Mouse (Mus musculus) spleen, postnatal 4 days (tissue): ENCODE data around the gene Cped1.

Experiments
- DNase-seq, 2 experiments: peaks; one replicate each; pipeline ENCODE4 v3.0.0; 2022; ENCODE audit warnings: low spot score in 2 of 2

Cped1 gene

DNA sequence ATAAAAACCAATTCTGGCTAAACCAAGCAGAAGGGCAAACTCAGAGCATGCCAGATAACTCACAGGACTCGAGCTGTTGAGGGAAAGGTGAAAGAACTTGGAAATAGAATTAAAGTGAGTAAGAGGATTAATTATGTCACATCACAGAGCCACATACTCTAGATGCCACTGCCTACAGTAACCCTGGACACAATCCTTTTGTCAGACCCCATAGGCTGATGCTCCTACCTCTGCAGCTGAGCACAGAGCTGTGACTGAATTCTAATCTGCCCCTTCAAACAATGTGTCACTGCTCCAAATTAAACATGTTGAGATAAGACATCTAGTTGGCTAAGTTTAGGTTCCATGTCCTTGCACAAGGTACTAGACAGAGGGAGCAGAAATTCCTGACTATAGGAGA, 176.2 kb downstream of the Cped1 start:
- DNase-seq: no peak

DNA sequence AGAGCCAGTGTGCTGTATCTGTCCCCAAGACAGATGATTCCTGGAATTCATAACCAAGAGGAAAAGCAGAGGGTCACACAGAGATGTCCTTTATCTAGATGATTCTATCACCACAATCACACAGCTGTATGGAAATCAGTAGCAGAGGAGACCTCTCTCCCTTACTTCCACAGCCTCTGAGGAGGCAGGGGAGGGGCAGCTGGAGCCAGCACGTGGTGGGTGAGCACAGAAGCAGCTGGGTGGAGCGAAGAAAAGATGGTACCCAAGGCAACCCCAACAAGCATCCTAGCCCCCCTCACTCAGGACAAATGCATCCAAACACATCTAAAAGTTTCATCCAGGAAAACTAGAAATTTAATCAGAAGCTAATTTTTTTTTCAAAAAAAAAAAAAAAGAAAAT, 182.7 kb downstream of the Cped1 start:
- DNase-seq: no peak

DNA sequence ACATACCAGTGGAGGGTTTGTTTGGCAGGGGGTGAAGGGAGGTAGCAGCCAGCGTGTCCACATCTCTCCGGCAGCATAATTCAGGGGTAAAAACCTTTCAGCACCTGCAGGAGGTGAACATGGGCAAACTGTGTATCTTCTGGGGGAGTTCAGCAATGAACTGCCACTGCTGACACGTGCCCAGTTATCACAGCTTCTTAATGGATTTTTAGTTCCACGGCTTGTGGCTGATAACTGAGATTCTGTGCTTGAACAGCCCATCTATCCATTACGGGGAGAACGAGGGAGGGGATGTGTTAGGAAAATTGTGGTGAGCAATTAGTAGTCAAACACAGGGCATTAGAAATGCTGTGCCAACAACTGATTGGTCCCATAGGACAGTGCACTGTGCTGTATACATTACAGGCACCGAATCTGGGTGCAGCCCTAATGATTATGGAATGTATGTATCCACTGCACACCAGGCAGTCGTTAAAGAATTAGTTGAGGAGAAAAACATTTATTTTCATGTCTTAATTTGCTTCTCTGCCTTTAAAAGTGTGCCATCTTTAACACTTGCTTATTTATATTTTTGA, 193.1 kb downstream of the Cped1 start:
- no peak for DNase-seq

DNA sequence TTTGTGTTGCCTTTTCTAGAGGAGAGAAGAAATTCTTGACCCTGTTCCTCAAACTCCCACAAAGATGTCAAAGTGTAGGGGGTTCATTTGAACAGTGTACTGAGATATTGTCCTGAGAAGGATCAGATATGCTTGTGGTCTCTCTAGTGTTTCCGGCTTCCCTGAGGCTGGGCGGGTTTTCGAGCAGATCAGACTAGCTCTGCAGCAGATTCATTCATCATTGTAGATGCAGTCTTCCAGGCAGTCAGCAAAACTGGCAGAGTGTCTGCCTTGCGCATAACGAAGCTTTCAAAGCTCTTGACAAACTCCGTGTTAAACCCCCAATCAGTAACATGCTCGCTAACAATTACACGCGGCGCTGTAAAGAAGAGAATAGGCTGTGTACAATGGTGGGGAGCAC, 194.6 kb downstream of the Cped1 start:
- no peak for DNase-seq

DNA sequence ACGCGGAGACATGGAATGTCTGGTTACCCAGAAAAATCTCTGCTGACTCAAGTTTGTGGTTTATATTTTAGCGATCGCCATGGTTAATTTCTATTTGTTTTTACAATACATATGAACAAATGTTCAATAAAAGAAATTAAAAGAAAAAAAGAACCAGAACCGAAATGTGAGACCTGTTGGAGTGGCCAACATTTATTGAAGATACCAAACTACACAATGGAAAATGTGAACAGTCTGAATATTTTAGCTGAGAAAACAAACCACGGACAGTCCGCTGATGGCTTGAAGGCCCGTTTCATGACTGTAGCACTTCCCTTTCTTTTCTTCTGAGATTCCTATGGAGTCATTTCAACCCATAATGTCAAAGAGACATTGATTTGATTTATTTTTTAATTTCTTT, 201.3 kb downstream of the Cped1 start:
- DNase-seq: no peak

DNA sequence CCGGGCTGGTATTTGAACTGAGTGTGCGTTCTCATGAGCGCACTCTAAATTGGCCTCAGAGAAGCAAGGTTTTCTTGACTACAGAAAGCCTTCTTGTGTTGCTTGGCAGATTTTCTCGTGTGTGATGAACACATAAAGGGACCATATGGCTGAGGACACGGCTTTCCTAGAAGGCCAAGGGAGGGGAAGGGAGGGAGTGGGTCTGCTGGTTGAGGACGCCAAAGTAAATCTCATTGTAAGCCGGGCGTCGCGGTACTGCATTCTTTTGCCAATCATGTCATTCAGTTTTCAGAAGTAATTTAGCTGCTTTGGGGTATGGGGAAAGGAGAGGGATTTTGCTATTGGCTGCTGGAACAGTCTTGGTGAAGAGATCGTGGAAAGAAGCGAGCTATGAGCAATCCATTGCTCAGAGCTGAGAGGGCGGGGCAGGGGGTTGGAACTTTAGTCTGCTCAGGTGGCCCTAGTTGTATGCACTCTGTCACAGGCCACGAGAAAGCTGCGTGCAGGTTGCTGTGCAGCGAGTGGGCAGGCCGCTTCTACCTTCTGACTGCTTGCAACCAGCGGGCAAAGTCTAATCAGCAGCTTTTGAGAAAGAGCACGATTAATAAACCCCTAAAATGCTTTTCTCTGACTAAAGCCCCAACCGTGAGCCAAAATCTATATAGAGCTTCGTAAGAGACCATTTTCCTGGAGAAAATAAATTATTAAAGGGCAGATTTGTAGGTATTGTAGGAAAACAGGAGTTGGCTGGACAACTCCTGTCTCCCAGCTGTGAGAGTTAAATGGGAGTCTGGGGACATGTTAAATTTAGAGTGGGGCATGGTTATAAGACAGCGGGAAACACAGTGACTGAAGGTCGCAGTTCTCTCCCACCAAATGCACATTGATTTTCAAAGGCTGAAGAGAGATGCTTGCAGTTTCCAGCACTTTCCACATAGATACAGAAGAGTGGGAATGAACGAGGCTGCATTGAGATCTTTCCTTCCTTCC, 203.9 kb downstream of the Cped1 start:
- DNase-seq: no peak

DNA sequence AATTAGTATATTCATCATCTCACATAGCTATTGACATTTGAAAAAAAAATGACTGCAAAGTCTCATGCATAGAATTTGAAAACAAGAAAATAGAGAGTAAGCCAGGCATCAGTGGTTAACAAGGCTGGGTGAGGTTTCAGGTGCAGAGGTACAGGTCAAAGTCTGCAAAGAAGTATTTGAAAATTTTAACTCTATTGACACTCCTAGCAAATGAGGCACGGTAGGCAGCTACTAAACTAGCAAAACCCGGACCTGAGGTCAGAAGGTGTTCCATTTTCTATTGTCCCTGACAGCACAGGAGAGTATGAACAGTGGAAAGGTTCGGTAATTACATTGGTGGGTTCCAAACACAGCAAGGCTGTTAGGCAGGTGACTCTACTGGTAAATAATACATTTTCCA, 212.9 kb downstream of the Cped1 start:
- DNase-seq: no peak

DNA sequence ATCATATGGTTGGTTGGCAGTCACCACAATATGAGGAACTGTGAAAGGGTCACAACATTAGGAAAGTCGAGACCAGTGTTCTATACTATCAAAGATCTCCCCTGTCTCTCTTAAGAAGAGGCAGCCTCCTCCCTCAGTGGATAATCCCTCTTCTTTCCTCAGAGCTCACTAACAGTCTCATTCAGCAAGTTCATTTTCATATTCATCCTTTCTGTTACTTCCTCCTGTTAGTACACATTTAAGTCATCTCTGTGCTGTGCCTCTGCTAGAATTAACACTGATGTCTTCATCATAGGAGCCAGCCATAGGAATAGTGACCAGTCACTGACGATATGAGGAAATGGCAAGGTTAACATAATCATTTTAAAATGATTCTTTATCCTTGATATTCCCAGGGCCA, 213.8 kb downstream of the Cped1 start:
- no peak for DNase-seq

DNA sequence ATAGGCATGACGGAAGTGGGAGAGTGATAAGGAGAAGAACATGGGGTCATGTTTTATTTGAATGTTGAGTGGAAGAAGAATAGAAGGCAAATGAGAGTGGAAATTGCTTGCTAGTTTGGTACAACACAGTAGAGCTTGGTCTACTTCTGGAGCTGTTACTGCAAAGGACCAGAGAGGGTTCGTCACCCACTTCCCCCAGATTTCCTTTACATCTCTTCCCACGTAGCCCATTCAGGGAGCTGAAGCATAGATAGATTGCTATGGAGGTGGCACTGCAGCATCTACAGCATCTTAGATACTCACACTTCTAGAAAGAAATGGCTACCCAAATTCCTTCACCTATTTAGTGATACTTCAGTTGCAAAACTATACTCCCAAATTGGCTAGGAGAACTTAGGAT, 214.4 kb downstream of the Cped1 start:
- DNase-seq: no peak

DNA sequence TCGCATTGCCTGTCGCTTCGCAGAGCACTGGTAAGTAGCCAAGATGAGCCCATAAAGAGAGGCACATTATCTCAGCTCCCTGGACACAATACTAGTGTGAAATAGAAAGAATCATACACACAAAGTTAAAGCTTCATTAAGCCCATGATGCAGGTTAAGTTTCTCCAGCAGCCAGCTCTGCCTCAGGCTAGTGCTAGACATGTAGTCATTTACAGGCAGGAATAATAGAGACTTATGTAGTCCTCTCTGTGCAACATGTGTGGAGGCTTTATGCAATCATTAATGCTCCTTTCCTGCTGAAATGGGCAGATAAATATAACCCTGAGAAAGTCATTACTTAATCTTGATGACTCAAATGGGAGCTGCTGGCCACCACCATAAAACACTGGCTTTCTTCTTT, 216.2 kb downstream of the Cped1 start:
- no peak for DNase-seq

DNA sequence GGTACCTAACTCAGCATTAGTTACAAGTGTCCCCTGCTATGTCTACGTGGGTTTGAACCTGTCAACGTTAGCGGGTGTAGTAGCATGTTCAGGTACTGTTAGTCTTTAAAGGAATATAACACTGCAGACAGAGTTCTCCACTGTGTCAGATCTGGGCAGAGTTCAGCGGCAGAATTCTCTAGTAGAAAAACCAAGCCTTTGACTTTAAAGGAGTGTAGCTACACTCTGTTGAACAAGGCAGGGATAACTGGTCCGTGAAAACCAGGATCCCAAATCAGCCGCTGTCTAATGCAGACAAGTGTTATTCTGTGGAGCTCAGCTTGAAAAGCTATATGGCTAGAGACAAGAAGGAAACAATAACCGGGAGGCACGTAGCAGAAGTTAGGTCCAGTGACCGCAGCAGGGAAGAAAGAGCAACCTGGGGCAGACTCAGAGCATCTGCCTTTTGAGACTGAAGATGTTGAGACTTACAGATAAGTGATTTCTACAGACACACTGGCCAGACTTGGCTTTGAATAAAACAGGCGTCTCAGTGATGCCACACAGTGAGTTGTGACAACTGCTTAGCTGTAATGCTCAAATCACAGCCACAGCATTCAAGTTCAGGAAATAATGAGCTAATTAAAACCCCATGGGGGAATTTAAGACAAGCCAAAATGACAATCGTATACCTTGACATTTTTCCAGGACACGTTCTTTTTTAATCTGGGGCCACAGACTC, 219.5 kb downstream of the Cped1 start:
- no peak for DNase-seq

DNA sequence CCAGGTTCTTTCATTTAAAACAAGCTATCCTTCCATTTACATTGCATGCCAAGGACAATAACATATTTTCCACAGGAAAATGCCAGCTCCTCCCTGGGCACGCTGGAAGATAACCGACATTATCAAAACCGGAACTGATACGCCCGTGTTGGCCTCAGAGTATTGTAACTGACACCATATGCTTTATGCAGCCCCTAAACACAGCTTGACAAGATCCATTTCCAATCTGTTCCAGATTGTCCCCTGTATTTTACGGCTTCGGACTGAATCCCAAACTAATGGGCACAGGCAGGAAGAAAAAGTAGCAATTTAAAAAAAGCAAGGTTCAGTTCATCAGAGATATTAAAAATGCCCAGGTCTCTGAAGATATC, 220.0 kb downstream of the Cped1 start:
- no peak for DNase-seq

DNA sequence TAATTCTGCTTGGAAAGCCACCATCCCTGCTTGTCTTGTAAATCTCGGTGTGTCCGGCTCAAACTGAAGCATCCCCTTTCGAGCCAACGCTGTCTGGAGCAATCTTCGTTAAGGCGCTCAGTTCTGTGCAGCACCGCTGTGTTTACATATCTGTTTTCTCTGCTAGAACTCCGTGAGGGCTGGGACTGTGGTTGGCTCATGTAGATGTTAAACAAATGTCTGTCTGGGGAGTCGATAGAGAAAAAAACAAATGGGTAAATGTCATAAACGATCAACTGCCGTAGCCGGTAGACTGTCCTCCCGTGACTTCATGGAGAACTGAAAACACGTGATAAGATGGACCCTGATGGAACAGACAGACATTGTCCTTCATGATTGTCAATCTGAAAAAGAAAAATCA, 220.5 kb downstream of the Cped1 start:
- DNase-seq: no peak

DNA sequence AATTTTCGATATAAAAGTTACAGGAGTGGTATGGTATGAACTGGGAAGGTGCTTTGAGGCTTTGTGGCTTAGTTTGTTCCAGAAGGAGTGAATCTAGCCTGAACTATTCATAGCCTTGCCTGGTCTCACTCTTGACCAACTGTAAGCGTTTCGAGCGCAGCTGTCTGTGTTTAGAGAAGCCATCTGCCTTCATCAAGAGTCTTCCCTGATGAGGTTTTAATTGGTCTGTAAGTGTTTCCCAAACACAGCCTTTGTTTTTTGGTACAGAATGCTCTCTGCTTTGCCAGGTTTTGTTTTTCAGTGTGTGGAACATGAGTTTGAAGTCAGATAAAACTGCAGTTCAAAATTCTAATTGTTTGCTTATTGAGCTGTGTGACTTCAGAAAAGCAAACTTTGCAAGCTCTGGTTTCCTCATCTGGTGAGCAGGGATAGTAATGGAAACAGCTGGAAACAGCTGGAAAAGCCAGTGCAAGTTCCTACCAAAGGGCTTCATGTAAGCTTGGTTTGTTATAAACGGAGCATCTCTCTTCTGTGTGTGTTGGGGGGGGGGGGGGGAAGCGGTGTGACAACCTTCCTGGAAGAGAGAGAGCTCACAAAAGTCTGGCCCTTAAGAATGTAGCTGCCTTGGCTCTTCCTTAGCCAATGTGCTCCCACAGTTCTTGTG, 221.0 kb downstream of the Cped1 start:
- no peak for DNase-seq

DNA sequence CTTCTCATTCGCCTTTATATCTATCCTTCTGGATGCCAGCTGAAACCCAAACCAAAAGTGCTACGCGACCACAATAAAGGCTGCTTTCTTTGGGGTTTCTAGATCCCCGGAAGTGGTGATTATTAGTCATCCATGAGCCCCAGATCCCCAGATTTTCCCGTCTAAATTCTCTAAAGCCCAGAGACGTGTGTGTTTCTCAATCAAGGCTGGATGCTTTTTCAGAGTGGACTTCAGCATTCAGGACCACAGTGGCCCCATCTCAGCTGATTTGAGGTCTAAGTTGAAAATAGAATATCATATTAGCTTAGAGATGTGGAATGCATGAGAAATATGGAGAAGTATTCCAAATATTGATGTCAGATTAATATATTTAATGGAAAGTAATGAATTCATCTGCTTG, 226.4 kb downstream of the Cped1 start:
- no peak for DNase-seq

DNA sequence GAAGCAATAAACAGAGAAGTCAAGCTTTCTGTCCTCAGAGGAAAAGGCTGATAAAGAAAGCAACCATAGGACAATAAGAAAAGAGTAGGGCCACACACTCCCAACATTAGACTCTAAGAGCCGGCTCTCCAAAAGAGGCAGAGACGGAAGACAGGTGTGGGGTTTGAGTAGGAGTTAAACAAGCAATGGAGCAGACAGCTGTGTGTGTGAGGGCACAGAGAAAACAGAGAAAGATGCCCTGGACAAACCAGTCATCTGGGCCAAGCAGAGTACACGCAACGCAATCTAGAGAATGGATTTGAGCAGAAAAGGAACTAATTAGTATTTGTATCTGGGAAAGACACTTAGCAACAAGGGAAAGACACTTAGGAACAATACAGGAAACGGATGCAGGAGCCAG, 227.5 kb downstream of the Cped1 start:
- no peak for DNase-seq

DNA sequence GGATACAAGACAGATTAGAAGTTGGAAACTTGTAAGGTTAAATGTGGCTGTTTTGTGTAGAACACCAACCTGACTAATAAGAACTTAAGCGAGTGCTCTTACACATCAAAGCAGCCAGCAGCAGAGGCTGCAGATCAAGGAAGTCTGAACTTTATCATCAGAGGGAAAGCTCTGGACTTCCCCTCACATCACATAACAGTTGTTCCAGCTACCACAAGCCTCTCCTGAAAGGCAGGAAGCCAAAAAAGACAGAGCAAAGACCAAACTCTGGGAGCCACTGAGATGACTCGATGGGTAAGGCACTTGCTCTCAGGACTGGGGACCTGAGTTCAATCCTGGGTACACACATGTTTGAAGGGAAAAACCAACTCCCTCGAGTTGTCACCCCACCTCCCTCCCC, 228.1 kb downstream of the Cped1 start:
- no peak for DNase-seq

DNA sequence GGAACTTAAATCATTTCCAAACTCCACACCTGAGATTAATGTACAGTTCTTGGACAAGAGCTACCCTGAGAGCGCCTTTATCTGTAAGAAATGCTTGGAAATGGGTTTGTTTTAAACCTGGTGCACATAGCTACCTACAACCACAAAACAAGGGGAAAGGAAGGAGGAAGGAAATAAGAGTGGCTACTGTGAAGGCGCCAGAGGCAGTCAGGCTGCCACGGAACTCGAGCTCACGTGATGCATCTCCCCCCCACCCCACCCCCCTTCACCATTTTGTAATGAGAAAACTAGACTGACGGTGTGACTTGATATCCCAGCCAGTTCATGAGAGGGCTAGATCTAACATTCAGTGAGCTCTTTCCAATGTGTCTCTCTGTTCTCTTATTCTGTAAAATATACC, 228.9 kb downstream of the Cped1 start:
- no peak for DNase-seq

DNA sequence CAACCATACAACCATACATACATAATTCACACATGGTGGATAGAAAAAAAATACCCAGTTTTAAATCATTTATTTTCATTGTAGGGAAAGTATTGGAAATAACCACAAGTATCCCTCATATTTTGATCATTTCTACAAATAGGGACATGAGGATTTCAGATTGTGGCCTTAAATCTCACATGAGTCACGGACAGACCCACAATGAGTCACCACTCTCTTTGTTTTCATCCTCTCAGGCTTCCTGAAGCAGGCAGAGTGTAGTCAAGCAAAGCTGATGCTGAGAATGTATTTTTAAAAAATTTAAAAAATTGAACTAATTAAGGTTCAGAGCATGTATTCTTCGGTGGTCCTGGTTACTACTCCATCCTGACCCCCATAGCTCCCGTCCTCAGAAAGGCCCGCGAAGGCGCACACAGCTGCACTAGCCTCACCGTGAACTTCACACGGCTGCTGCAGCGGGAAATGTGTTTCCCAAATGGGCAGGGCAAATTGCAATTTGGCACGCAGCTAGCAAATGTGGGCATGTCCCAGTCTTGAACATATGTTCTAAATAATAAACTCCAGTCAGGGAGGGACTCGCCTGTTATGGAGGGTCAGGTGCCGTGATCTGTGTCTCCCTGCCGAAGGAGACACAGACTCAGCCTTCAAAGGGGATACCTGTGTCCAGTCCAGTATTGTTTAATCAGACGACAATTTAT, 230.7 kb downstream of the Cped1 start:
- no peak for DNase-seq

DNA sequence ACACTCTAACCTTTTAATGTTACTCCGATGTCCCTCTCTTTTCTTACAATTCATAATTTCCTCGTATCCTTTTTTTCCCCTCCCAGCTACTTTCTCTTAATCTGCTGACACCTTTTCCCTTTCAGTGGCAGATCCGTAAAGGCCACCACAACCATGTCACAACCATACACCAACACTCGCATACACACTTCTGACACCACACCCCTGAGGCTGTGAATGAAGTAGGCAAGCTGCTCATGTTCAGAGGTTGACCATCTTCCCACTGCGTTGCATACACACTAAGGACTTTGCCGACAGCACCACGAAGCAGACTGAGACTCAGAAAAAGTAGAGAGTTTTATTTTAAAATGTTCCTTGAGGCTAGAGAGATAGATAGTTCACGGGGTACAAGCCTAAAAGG, 235.4 kb downstream of the Cped1 start:
- DNase-seq: no peak

DNA sequence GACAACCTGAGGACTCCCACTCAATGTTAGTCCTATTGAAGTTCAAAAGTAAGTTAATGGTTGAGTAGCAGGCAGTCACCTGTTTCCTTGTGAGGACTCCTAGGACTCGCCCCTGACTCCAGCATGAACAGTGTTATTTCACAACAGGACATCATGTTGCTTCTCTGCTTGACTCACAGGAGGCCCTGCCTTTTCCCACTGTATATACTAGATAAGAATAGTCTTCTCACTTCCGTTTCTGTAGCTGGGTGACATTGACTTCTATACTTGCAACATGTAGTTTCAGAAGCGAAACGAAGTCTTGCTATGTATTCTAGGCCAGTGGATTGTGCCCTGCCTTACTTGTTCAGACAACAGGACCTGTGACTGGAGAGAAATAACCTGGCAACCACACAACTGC, 236.4 kb downstream of the Cped1 start:
- no peak for DNase-seq

DNA sequence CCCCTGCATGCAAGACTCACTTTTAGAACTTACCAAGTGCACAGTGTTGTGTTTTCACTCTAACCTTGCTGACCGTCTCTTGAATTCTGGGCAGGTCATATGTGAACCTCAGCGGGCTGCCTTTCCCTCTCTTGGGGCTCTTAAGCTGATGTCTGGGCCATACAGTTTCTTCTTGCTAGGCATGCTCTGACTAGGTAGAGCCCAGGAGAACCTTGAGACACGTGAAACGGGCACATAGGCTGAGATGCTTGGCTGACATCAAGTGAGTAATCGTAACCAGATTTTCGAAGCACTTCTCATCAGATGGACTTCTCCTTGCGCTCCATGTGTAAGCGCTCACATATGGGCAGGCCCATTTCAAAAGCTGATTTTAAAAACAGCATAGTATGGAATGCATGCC, 237.2 kb downstream of the Cped1 start:
- no peak for DNase-seq
